Mouse (Mus musculus): Measurements from ENCODE around the gene Serac1. TPM values are rescaled to one million over a fixed set of nuclear protein-coding genes. Genes with fewer than 3 reads are reported as not detected.

Gene Serac1
- 3.1 TPM for polyA plus RNA-seq (2017; shearing (Covaris generic))

DNA sequence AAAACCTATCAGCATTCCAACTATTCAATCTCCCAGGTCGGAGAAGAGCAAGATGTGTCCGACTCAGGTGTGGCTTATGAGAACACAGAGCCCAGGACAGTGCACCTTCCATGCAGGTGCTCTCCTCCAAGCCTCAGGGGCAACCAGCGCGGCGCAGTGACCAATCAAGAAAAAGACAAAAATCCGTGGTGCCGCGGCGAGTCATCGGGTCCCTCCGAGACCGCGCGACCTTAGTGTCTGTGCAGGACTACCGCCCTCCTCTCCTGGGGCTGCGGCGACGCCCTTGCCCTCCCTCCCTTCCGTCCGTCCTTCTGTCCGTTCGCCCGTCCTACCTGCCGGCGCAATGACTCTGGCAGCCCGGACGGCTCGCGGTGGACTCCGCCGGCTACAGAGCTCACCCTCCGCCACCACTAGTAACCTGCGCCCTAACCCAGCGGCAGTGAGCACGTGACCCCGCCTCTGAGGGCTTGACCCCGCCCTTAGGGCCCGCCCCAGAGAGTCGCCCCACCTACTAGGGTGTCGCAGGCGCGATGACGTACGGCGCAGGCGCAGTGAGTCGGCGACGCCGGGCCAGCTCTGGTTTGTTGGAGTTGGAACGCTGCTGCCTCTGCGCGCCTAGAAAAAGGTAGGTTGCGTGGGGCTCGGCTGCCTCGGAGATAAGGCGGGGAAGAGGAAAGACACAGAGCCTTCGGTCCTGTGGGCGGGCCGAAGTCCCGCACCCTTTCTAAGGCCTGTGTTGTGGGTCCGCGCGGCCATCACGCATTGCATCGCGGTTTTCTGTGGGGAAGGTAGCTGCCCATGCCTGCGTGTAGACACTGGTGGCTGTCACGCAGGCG, at the start of gene Serac1, which contains the start of gene Gtf2h5:
Gene Serac1, minus strand, starts transcription at position 455 of the 836 bp plus-strand sequence.
Gene Gtf2h5, plus strand, starts transcription at position 500 of the 836 bp plus-strand sequence.

DNA sequence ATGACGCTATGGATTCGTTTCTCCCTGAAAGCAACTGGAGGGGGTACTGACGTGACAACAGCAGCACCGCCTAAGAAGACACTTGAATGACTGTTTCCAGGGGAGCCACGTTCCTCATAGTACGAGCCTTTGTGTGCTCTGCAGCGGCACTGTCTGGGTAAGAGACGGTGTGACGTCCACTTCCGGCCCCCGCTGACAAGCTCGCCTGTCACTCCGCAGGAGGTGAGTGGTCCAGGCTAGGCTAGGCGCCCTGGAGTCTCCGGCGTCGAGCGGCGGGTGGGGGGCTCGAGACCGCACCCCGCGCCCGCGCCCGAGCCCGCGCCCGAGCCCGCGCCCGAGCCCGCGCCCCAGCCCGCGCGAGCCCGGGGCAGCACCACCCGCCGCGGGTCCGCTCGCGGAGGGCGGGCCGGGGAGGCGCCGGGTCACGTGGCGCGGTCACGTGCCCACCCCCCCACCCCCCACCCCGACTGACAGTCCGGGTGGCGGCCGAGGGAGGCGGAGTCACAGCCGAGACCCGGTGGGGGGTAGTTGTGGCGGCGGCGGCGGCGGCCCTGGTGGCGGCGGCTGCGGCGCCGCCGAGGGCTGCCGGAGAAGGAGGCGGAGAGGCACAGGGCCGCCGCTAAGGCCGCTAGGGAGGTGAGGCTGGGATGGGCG, 26.9 kb upstream of the Serac1 start, which contains the start of gene Tulp4:
Gene Tulp4, plus strand, starts transcription at position 77 of the 654 bp plus-strand sequence.

Other genes with a start within 250 kb of the Serac1 start
- gene Snx9, start 238.4 kb downstream of the Serac1 start, polyA plus RNA-seq (2017; shearing (Covaris generic)) = 6.2 TPM
- 26.8 TPM for gene Synj2, start 138.5 kb downstream of the Serac1 start, polyA plus RNA-seq (2017; shearing (Covaris generic))
- gene Gtf2h5, start within 50 bp of the Serac1 start, polyA plus RNA-seq (2017; shearing (Covaris generic)) = 87.8 TPM
- 68.1 TPM for gene Tulp4, start 26.7 kb upstream of the Serac1 start, polyA plus RNA-seq (2017; shearing (Covaris generic))
- gene Tmem181a, start 177.1 kb upstream of the Serac1 start, polyA plus RNA-seq (2017; shearing (Covaris generic)) = 24.0 TPM
- gene Dynlt1a, start 237.8 kb upstream of the Serac1 start, polyA plus RNA-seq (2017; shearing (Covaris generic)) = 14.0 TPM